Mouse (Mus musculus): ENCODE measurements around the gene Cd55.
"Not testable (repeated sequence)": the region's sequence is repeated elsewhere in the genome, so short reads cannot be mapped to it uniquely, and the experiment has no call there.

Gene Cd55

DNA sequence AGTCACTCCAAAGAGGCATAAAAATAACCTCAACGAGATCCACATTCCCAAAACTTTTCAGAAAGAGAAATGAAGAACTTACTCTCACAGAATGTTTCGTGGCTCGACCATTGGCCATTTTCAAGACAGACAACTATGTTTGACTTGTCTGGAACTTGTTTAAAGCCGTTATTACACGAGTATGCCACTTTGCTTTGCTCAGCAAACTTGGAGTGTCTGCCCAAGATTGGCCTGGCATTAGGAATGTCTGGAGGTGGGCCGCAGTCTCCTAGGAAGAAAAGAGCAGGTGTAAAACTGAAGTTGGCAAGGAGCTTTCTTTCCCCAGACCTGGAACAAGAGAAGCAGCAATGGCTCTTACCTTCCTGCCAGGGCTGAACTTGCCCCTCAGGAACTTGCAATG lies 40.5 kb downstream of the Cd55 start:
- not testable (repeated sequence) for DNase-seq

DNA sequence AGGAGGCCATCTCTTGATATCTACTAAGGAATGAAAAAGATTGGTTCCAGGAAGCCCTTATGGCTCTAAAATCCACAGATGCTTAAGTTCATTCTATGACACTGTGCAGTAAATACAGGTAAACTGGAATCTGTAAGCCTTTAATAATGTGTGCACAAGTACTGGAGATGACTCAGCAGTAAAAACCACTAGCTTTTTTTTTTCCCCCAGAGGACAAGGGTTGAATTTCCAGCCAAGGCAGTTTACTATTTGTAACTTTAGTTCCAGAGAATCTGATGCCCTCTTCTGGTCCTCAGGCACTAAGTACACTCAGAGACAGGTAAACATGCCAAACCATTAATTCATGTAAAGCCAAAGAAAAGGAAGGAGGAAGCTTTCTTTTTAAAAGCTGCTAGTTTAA lies 65.4 kb downstream of the Cd55 start:
- DNase-seq = not testable (repeated sequence)

Measured in retina, postnatal 1 day (tissue).